Mouse (Mus musculus): ENCODE measurements around the gene Exosc8.
A peak's percentile ranks its signal among the peaks of the same experiment; 100 is the strongest.
"Not testable (repeated sequence)": the region's sequence is repeated elsewhere in the genome, so short reads cannot be mapped to it uniquely, and the experiment has no call there.

Gene Exosc8

DNA sequence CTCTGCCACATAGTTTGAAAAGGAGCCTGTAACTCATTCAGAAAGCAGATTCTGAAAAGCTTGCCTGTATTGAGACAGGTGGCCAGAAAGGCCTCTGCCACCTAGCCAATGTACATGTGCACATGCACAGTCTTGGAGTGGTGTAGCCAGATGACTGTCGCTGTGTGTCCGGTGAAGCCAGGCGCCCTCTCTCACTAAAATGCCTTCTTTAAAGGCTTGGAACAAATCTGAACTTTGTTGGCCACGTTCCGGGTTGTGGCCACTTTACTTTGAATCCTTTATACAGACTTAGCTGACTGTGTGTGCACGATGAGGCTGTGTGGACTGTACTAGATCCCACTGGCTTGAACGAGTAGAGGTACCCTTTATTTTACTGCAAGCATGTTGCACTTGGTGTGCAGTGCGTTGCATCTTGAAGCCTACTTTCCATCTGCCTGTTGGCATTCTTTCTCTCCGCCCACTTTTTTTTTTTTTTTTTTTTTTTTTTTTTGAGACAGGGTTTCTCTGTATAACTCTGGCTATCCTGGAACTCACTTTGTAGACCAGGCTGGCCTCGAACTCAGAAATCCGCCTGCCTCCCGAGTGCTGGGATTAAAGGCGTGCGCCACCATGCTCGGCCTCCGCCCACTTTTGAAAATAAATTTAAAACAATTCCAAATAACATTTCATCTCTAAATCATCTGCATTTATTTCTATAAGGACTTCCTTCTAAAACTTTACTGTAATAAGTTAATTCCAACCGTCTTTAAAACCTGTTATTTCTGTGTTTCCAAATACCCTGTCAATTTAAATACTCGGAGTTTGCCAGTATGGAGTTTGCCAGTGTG is 1.1 kb upstream of the Exosc8 start:
- DNase-seq (ENCODE audit: low spot score in 2 of 2), result no peak

DNA sequence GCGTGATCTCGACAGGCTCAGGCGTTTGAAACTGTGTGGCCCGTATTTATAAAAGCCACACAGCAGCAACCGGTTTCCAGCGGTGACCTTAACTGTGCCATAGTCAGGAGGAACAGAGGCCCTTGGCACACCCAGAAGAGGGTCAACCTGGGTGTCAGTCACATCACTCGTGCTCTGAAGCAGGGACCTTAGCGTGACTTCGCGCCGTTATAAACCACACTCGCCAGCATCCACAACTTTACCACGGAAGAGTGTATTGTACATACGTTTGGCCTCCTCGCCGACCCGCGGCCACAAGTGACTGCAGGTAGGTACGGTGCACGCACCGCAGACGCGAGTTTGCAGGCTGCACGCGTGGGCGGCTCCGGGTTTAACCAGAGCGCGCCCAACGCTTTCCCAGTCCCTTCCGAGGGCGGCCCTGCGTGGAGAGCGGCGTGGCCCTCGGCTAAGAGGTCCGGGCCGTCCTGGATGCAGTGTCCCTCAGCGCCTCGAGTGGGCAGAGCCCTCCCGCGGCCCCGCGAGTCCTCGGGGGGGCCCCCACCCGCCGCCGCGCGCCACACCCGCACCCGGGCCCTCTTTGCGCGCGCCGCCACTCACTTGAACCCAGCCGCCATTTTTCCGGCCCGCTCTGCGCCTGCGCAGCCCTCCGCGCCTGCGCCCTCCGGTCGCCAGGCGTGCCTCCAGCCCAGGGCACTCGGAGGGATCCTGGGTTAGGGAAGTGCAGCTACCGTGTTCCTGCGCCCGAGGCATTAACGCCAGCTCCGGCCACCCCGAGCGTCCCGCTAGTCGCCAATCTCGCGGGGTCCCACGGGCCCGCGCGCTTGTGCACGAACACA is 564 bp downstream of the Exosc8 start:
- DNase-seq (ENCODE audit: low spot score in 2 of 2), result peak; percentile 65 to 85

DNA sequence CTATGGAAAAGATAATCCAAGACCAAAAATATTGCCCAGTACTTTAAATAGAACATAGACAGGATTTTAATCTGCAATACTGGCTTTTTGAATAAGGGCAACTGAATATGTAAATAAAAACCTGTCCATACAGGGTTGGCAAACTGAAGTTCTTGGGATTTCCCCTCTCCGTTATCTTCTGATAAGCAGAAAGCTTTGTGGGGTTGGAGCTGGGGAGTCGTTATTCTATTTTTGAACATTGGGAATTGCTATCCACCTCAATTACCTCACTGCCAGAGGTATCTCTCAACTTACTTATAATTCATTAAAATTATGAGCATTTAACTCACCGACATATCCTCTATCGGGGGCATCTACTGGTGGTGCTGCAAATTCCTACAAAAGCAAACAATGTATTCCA is 2.8 kb downstream of the Exosc8 start:
- DNase-seq (ENCODE audit: low spot score in 2 of 2), result no peak

DNA sequence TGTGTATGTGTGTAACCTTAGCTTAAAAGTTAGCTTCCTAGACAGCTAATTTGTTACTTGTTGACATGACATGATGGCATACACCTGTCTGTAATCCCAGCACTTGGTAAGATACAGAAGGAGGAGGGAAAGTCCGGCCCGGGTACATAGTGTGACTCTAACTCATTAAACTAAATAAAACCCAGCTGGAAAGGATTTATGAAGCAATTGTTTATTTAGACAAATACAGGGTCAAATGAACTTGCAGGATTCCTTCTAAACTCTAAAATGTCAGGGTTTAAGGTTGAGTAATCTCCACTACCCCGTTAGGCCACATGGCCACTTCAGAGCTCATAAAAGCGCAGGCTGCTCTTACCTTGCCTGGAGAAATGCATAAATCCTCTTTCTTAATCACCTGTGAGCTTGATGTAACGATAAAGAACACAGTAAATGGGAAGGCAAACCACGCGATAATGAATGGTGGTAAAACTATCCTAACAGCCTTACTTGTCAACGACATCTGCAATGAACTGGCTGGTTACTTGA is 3.5 kb downstream of the Exosc8 start:
- DNase-seq (ENCODE audit: low spot score in 2 of 2), result no peak

DNA sequence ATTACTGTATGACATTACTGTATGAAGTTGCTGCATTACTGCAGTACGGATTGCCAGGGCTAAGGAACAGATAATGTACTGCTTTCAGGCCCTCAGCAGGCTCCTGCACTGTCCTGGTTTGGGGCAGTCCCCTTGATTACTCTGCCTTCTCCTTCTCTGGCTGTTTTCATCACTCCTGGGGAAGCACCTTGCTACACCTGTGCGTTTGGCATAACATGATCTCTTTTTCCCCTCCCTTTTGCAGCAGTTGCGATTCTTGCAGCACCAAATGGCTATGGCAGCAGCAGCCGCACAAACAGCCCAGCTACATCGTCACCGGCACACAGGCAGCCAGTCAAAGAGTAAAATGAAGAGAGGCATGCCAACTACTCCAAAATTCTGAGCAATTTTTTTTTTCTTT is 7.1 kb downstream of the Exosc8 start:
- no peak for DNase-seq (ENCODE audit: low spot score in 2 of 2)

DNA sequence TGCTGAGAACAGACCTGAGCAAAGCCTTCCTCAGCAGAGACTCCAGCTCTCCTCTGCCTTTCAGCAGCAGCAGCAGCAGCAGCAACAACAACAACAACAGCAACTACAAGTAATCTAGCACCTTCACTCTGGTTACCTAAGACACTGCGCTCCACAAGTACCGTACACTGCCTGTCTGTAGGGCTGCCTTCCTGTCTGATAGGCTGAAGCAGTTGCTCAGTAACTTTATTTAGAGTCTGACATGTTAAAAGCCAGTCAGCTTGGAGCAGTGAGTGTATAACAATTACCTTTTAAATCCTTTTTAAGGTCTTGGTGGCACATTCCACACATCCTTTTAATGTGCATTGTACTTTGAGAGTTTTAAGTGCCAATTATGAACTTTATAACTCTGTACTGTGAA is 7.6 kb downstream of the Exosc8 start:
- DNase-seq (ENCODE audit: low spot score in 2 of 2), result no peak

DNA sequence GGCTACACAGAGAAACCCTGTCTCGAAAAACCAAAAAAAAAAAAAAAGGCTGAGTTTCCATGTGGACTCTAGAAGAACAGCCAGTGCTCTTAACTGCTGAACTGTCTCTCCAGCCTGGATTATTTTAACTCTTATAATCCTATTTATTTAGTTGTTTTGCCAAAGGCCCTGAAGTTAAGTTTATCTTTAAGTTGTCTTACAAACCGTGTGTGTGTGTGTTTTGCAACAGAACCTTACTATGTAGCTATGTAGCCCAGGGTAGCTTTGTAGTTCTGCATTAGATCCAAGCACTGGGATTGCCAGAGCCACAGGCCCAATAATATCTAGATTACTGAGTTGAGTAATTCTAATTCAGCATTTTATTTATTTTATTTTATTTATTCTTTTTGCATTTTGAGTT is 9.8 kb downstream of the Exosc8 start:
- DNase-seq (ENCODE audit: low spot score in 2 of 2), result no peak

DNA sequence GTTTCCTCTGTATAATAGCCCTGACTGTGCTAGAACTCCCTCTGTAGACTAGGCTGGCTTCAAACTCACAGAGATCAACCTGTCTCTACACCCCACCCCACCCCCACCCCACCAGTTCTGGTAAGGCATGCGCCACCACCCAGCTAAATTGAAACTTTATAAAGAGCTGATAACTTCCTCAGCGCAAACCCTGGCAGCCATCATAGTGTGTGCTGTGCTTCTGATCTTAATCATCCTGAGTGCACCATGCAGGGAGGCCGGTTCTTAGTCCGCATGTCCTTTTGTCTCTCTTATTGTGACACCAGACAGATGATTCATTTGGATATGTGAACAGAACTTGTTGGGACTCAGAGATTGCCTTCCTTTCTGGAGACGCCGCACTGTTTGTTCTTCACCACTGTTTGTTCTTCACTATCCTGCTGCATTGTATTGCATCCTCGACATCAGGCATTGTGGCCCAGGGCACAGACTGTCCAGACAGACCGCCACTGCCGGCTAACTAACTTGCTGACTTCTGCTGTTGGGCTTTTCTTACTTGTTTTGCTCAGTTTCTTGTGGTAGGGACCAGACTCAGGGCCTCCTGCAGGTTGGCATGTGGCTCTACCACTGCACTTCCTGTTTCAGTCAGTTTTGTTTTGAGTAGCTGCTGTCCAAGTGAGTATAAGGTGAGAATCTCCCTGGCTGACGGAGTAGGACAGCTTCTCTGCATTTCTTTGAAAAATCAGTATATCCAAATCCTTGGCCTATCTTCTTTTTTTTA is 11.3 kb downstream of the Exosc8 start:
- peak in 1 of 2 experiments; percentile 27 for DNase-seq (ENCODE audit: low spot score in 2 of 2)

DNA sequence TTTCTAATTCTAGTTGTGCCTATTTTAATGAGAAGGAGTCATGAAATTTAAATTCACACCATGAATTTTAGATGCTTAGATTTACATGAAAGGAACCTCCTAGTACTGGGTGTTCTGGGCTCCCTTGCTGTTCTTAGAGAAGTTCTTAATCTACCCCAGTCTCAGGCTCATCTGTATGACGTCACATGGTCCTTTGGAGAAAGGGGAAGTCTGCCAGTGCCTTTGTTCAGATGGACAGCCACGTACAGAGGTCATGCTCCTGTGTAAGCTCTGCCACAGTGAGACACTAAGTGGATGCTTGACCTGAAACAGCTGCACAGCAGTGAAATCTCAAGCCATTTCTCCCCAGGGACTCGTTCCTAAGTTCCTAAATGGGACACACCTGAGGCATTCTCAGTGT is 16.2 kb downstream of the Exosc8 start:
- no peak for DNase-seq (ENCODE audit: low spot score in 2 of 2)

DNA sequence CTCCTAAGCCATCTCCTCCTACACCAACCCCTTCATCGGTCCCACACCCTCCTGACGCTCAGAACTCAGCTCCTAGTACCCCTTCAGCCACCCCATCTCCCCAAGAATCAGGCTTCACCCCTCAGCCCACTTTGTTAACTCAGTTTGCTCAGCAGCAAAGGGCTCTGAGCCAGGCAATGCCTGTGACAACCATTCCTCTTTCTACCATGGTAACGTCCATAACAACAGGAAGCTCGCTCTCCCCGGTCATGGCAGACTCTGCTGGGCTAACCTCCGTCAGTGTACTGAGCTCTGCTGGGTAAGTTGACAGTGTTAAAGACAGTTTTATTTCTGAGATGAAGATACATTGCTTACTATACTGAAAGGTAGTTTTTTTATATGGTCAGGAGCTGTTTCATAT is 17.8 kb downstream of the Exosc8 start:
- DNase-seq (ENCODE audit: low spot score in 2 of 2), result no peak

DNA sequence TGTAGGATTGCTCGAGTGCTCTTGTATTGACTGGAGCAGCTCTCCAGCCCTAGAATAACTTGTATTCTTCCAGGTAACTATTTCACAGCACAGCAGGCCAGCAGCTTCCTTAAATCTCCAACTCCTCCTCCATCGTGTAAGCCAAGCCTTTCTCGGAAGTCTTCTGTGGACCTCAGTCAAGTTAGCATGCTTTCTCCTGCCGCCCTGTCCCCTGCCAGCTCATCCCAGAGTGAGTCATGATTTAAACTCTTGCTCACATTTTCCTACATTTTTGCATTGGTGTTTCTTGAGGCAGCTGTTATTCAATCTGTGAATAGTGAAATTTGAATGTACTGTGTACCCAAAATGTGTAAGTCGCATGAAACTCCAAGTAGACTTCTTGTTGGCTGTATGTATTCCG is 19.7 kb downstream of the Exosc8 start:
- DNase-seq (ENCODE audit: low spot score in 2 of 2), result peak in 1 of 2 experiments; percentile 50

DNA sequence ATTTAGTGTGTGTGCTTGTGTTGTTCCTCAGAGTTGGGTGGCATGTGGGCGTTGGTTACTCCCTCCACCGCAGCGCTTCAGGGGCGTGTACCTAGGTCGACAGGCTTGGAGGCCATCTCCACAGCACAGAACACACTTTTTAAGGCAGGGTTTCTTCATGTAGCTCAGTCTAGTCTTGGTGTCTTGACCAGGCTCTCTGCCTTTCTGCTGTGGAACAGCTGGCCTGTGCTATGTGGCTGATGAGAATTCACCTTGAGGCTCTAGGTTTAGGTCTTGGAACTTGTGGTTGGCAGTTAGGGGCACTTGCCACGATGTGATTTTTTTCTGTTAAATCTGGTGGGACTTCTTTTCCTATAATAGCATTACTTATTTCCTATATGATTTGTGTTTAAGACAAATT is 20.9 kb downstream of the Exosc8 start, which contains the start of gene Gm21958:
Gene Gm21958, minus strand, starts transcription at position 101 of the 400 bp plus-strand sequence.
- no peak for DNase-seq (ENCODE audit: low spot score in 2 of 2)

DNA sequence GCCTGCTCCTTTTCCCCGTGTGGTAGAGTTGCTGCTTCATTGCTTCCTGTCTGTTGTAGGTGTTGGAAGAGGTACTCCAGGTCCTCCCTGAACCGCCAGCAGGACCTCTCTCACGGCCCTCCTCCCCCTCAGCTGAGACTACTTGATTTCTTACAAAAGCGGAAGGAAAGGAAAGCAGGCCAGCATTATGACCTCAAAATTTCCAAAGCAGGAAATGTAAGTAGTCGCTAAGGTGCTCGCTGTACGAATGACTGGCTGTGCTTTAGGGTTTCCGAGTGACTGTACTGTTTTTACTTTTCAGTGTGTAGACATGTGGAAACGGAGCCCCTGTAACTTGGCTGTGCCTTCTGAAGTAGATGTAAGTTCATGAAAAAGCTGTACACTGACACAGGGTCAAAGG is 26.2 kb downstream of the Exosc8 start:
- DNase-seq (ENCODE audit: low spot score in 2 of 2), result no peak

DNA sequence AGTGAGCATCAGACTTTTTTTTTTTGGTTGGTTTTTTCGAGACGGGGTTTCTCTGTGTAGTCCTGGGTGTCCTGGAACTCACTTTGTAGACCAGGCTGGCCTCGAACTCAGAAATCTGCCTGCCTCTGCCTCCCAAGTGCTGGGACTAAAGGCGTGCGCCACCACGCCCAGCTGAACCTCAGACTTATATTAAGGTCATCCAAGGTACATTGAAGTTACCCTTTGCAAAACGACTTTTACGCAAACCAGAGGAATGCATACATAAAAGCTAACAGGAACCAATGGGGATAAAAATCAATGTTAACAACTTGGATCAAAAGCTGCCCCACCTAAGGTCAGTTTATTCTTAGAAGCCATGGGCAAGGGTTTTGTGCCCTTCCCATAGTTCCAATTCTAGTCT is 31.1 kb downstream of the Exosc8 start:
- DNase-seq (ENCODE audit: low spot score in 2 of 2), result not testable (repeated sequence)

DNA sequence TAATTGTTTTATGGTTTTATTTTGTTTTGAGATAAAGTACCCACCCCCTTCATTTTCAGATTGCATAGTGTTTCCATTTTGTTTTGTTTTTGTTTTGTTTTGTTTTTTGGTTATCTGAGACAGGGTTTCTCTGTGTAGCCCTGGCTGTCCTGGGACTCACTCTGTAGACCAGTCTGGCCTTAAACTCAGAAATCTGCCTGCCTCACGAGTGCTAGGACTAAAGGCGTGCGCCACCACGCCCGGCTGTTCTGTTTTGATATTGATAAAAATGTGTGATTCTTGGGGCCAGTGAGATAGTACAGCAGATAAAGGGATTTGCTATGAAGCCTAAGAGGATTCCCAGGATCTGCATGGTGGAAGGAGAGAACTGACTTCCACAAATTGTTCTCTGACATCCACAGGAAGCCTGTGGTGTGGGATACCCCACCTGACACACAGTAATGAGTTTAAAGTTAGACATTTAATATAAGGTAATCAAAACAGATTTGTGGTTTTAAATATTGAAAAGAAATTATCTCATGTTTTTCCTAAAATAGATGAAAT is 35.4 kb downstream of the Exosc8 start:
- no peak for DNase-seq (ENCODE audit: low spot score in 2 of 2)

DNA sequence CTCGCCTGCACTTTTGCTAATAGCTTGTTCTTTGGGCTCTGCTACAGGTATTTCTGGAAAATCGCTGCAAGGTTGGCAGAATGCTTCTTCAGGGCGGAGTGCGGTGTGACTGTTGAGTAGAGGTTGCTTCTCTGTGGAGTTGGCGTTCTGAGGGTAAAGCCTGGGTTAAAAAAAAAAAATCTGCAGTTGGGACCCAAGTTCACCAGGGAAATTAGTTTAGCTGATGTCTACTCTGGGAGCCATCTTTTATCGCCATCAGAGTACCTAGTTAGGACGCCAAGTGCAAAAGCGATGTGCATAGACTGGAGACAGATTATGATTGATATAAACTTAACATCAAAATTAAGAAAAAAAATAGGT is 42.2 kb downstream of the Exosc8 start:
- no peak for DNase-seq (ENCODE audit: low spot score in 2 of 2)

DNA sequence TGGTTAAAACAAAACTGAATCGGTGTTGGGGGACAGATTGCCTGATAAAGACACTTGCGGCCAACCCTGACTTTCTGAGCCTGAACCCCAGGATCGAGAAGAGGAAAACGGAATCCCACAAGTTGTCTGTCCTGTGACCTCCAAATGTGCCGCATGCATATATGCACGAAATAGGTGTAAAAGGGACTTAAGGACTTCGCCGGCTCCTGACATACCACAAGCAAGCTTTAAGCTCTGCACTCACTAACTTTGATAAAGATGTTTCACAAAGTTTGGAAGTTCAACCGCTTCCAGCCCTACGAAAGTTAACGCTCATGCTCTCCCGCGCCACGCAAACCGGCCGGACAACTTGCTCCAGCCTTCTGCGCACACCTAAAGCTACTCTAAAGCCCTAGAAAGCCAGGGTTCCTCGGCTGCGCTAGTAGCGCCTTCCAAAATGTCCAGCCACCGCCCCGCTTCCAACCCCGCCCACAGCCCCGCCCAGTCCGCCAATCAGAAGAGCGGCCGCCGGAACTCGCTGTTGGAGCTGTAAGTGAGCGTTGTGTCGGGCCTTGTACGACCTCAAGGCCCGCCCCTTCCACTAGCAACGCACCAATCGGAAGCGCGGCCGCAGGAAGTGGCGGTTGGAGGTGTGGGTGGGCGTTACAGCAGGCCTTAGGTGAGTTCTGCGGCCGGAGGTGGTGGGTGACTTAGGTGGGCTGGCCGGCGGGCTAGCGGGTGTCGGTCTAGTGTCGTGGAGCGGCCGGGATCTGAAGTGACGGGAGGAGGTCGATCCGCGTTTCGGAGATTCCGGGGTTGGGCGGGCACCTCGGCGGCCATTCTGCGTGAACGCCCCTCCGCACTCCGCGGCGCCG is 42.8 kb downstream of the Exosc8 start, which contains the start of gene Supt20:
Gene Supt20, plus strand, starts transcription at position 606 of the 854 bp plus-strand sequence.
- DNase-seq (ENCODE audit: low spot score in 2 of 2), result peak; percentile 87 to 93

DNA sequence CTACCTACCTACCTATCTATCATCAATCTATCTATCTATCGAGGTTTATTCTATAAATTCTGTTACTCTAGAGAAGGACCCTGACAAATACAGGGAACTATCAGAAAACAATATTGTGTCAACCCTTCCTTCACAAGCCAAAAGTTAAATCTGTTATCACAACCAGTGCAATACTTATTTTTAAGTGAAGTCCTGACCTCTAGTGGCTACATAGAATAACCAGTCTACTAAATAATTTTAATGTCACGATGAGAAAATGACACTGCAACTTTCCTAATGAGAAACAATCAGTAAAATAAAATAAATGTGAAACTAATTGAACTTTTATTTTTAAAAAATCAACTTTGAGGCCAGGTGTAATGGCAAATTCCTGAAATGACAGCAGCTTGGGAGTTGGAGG is 46.1 kb downstream of the Exosc8 start:
- no peak for DNase-seq (ENCODE audit: low spot score in 2 of 2)

DNA sequence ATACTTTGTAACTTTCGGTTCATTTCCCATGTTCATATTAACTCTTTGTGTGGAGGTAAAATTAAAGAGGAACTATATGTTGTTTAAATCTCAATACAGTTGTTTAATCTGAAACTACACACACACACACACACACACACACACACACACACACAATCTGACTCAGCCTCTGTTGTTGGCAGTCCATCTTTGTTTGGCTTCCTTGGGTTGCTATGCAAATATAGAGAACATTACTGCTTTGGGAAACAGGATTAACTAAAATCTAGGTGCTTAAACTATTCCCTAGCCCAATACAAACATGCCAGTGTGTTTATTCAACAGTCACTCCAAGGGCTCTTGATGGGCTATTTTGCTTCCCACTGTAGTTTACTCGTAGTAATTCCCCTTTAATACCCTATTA is 47.9 kb downstream of the Exosc8 start:
- no peak for DNase-seq (ENCODE audit: low spot score in 2 of 2)

DNA sequence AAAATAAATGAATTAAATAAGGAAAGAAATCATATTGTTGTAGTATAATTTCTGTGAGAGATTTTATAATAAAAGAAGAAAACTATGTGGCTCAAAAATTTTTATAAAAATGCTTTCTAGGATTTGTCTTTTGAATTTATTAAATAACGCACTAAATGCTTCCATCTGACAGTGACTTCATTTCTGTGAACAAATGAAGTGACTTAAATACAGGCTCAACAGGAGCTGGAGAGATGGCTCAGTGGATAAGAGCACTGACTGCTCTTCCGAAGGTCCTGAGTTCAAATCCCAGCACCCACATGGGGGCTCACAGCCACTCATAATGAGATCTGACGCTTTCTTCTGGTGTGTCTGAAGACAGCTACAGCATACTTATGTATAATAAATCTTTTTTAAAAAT is 50.0 kb downstream of the Exosc8 start:
- DNase-seq (ENCODE audit: low spot score in 2 of 2), result no peak
